Mouse (Mus musculus) G1E (cell line): ENCODE data around the gene Fam53b. TPM values are rescaled to one million over a fixed set of nuclear protein-coding genes. Genes with fewer than 3 reads are reported as not detected.

Experiments used
- ATAC-seq: 2 replicates; pipeline ENCODE4 v1.8.0; 2016; ENCODE audit warnings: mild to moderate bottlenecking; ENCODE audit not compliant: insufficient number of reproducible peaks, poor library complexity, low FRiP score, severe bottlenecking; ENCODE audit errors: extremely low read depth
- DNase-seq: peaks from one replicate; pipeline ENCODE4 v3.0.0; 2012; ENCODE audit warnings: low spot score
- H3K27me3 ChIP-seq: 2 replicates; pipeline ENCODE4 v1.6.1; 2012; ENCODE audit warnings: mild to moderate bottlenecking, low read length, inconsistent platforms; ENCODE audit not compliant: insufficient read depth
- H3K36me3 ChIP-seq: replicated peaks from 2 replicates; pipeline ENCODE3; 2012; ENCODE audit warnings: mild to moderate bottlenecking, inconsistent platforms
- H3K4me1 ChIP-seq: 2 replicates; pipeline ENCODE4 v1.6.1; 2012; ENCODE audit warnings: low read depth, low read length, inconsistent platforms, mixed read lengths; ENCODE audit not compliant: insufficient read depth
- H3K4me3 ChIP-seq: 2 replicates; pipeline ENCODE4 v1.5.1; 2012; ENCODE audit warnings: low read depth, mild to moderate bottlenecking, inconsistent platforms, low read length, moderate library complexity, mixed read lengths
- H3K9me3 ChIP-seq: replicated peaks from 2 replicates; pipeline ENCODE4 v1.6.1; 2012; ENCODE audit warnings: inconsistent platforms
- CTCF ChIP-seq: IDR thresholded peaks from 2 replicates; pipeline ENCODE4 v1.5.1; 2012; ENCODE audit warnings: low read depth, low read length, inconsistent platforms, mixed read lengths
- GATA1 ChIP-seq: IDR thresholded peaks from 2 replicates; pipeline ENCODE4 v1.6.1; 2012; ENCODE audit warnings: borderline replicate concordance, low read length, inconsistent platforms, mixed read lengths
- GATA2 ChIP-seq: IDR thresholded peaks from 2 replicates; pipeline ENCODE4 v1.6.1; 2012; ENCODE audit warnings: low read depth, low read length, inconsistent platforms, borderline replicate concordance
- POLR2AphosphoS5 ChIP-seq: IDR thresholded peaks from 2 replicates; pipeline ENCODE4 v1.6.1; 2012; ENCODE audit warnings: low read depth, low read length, inconsistent platforms; ENCODE audit not compliant: insufficient replicate concordance
- TAL1 ChIP-seq: conservative IDR thresholded peaks from 2 replicates; pipeline ENCODE4 v1.6.1; 2012; ENCODE audit warnings: low read depth, low read length, inconsistent platforms, mixed read lengths
- polyA plus RNA-seq: library from polyadenylated mRNA; stranded (reverse); fragments of >175 nt; gene quantifications from 2 replicates; pipeline ENCODE4 v1.2.3, GENCODE M21; 2012
- total RNA-seq, 2 experiments: library from RNA; stranded (forward) in 1 of 2; stranded (reverse) in 1 of 2; fragments of 200-1000 nt in 1 of 2; fragments of >200 nt in 1 of 2; fragmentation: Nextera tagmentation in 1 of 2; gene quantifications; 2 replicates each; pipeline ENCODE4 v1.2.3; 2014 to 2017

Fam53b gene
- total and polyA plus RNA-seq, 3 experiments, result 22.1 to 63.6 (median 23.8) TPM

- TF ChIP-seq POLR2AphosphoS5, result no peak
- no peak for TF ChIP-seq GATA2
- TF ChIP-seq TAL1, result no peak
- H3K36me3 ChIP-seq, result peaks cover 98% of the 10 kb centered on the region
- peaks cover 76% of the 10 kb centered on the region for H3K4me1 ChIP-seq
- H3K27me3 ChIP-seq, result no peaks in the 10 kb centered on the region
- no peak for ATAC-seq
- no peaks in the 10 kb centered on the region for H3K9me3 ChIP-seq
- no peak for DNase-seq
- no peak overlapping the region for H3K4me3 ChIP-seq
These were observed 40.5 kb downstream of the Fam53b start for GRCm38 (mm10) chr7:132773011-132773705.

- Histone ChIP-seq H3K27me3 (no peaks in the 10 kb centered on the region), H3K4me1 (peaks cover 75% of the 10 kb centered on the region), H3K36me3 (peaks cover 97% of the 10 kb centered on the region), H3K9me3 (no peaks in the 10 kb centered on the region), H3K4me3 (no peak overlapping the region; the same call in 1 of the 2 replicates)
- TF ChIP-seq GATA1, result no peak
- TF ChIP-seq GATA2, result no peak
- peak; percentile 59; the same call in 1 of the 2 replicates for TF ChIP-seq TAL1
- TF ChIP-seq POLR2AphosphoS5, result no peak
- ATAC-seq, result peak; percentile 70
- peak; percentile 61 for DNase-seq
These were observed 41.2 kb downstream of the Fam53b start for GRCm38 (mm10) chr7:132772440-132772839.

- no peaks in the 10 kb centered on the region for H3K27me3 ChIP-seq
- H3K36me3 ChIP-seq, result peaks cover 94% of the 10 kb centered on the region
- no peak overlapping the region; the same call in 1 of the 2 replicates for H3K4me3 ChIP-seq
- no peaks in the 10 kb centered on the region for H3K9me3 ChIP-seq
- DNase-seq (peak; percentile 26), ATAC-seq (peak; percentile 32; the same call in 1 of the 2 replicates)
- peaks cover 72% of the 10 kb centered on the region for H3K4me1 ChIP-seq
- no peak for TF ChIP-seq GATA1
- TF ChIP-seq TAL1, result no peak
- TF ChIP-seq GATA2, result no peak
- no peak for TF ChIP-seq POLR2AphosphoS5
- no peak for TF ChIP-seq CTCF
These were observed 45.0 kb downstream of the Fam53b start for GRCm38 (mm10) chr7:132768498-132769344.

- Histone ChIP-seq H3K4me3 (no peak overlapping the region), H3K9me3 (no peaks in the 10 kb centered on the region), H3K27me3 (no peaks in the 10 kb centered on the region), H3K4me1 (peaks cover 72% of the 10 kb centered on the region), H3K36me3 (peaks cover 94% of the 10 kb centered on the region)
- TF ChIP-seq TAL1, result no peak
- no peak for TF ChIP-seq GATA1
- TF ChIP-seq POLR2AphosphoS5, result no peak
- TF ChIP-seq CTCF, result no peak
- no peak for TF ChIP-seq GATA2
- ATAC-seq, result no peak
- no peak for DNase-seq
These were observed 45.7 kb downstream of the Fam53b start for GRCm38 (mm10) chr7:132767999-132768370.

GRCm38 (mm10) chr7:132767233-132767998, 46.3 kb downstream of the Fam53b start:
- Histone ChIP-seq H3K4me1 (peaks cover 67% of the 10 kb centered on the region), H3K27me3 (no peaks in the 10 kb centered on the region), H3K36me3 (peaks cover 92% of the 10 kb centered on the region), H3K4me3 (no peak overlapping the region), H3K9me3 (no peaks in the 10 kb centered on the region)
- TF ChIP-seq POLR2AphosphoS5, result no peak
- no peak for TF ChIP-seq TAL1
- no peak for TF ChIP-seq GATA2
- no peak for TF ChIP-seq CTCF
- no peak for TF ChIP-seq GATA1
- DNase-seq (no peak), ATAC-seq (no peak)
